Mouse (Mus musculus): Measurements from ENCODE around the gene Parn. TPM values are rescaled to one million over a fixed set of nuclear protein-coding genes. Genes with fewer than 3 reads are reported as not detected.
"Not testable (repeated sequence)": the region's sequence is repeated elsewhere in the genome, so short reads cannot be mapped to it uniquely, and the experiment has no call there.

The Parn gene
- polyA plus RNA-seq, 1 experiment from 2014 or later = 29.3 TPM

GRCm38 (mm10) chr16:13670896-13671295, 2.9 kb upstream of the Parn start:
- H3K9me3 ChIP-seq (replicated peaks) = not testable (repeated sequence)

DNA sequence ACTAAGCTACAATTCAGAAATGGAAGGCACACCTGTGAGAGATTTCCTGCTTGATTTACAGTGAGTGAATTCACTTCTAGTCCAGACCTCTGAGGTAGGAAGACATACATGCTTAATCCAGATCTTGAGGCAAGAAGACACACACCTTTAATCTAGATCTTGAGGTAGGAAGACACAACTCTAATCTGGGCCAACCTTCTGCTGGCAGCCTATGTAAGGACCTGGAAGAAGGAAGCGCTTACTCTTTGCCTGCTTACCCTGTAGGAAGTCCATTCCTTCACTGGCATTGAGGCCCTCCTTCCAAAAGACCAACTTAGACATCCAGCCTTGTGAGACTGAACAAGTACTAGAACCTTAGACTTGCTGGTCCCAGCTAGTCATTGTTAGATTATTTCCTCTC, 1.3 kb upstream of the Parn start:
- Histone ChIP-seq H3K27me3 (replicated peaks) (no peaks in the 10 kb centered on the region), H3K9ac (no peak overlapping the region), H3K4me3 (no peak overlapping the region), H3K27ac (ENCODE audit: poor library complexity, severe bottlenecking) (no peak overlapping the region), H3K36me3 (peaks cover 12% of the 10 kb centered on the region), H3K4me1 (replicated peaks) (peaks cover 21% of the 10 kb centered on the region), H3K4me2 (no peak overlapping the region), H3K9me3 (replicated peaks) (no peaks in the 10 kb centered on the region)
- WGBS = 94% methylated on average over 1 of the region's 1 CpGs
- no peak for ATAC-seq (ENCODE audit: insufficient number of reproducible peaks, low FRiP score)

More at GRCm38 (mm10) chr16:13670896-13671295, 2.9 kb upstream of the Parn start:
- peaks cover 21% of the 10 kb centered on the region for H3K4me1 ChIP-seq (replicated peaks)
- WGBS = 60% methylated on average over 5 of the region's 5 CpGs
- H3K27me3 ChIP-seq (replicated peaks); H3K36me3 ChIP-seq; H3K27ac ChIP-seq (ENCODE audit: poor library complexity, severe bottlenecking); ATAC-seq (ENCODE audit: insufficient number of reproducible peaks, low FRiP score); H3K9ac ChIP-seq: not testable (repeated sequence)
- peak overlapping the region; percentile 97; the same call in 1 of the 2 replicates for H3K4me3 ChIP-seq
- H3K4me2 ChIP-seq = peak overlapping the region; percentile 79; the same call in 1 of the 2 replicates

- H3K4me1 ChIP-seq (replicated peaks) = peaks cover 21% of the 10 kb centered on the region
Measured at GRCm38 (mm10) chr16:13668402-13669108, 585 bp upstream of the Parn start.

DNA sequence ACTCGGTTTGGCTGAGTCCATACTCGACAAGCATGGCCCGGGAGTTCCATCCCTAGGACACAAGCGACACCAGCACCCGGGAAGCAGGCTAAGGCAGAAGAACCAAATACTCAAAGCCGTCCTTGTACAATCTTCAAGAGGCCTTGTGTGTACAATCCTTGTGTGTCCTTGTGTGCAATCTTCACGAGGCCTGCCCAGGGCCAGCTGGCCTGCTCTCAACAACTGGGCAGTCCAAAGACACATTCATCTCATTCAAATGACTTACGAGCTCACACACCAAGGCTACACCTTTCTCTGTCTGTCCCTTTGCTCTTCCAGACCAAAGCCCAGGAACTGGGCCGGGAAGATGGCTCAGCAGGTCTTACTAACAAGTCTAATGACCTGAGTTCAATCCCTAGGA, 7.2 kb downstream of the Parn start:
- Histone ChIP-seq H3K4me2 (no peak overlapping the region), H3K9me3 (replicated peaks) (no peaks in the 10 kb centered on the region), H3K9ac (no peak overlapping the region), H3K27me3 (replicated peaks) (no peaks in the 10 kb centered on the region), H3K36me3 (peaks cover 72% of the 10 kb centered on the region), H3K27ac (ENCODE audit: poor library complexity, severe bottlenecking) (no peak overlapping the region), H3K4me3 (no peak overlapping the region), H3K4me1 (replicated peaks) (no peaks in the 10 kb centered on the region)
- ATAC-seq (ENCODE audit: insufficient number of reproducible peaks, low FRiP score) = no peak
- 92% methylated on average over 9 of the region's 9 CpGs for WGBS

More at GRCm38 (mm10) chr16:13668402-13669108, 585 bp upstream of the Parn start:
- ATAC-seq (ENCODE audit: insufficient number of reproducible peaks, low FRiP score) = no peak
- peak overlapping the region; percentile 72; the same call in 1 of the 2 replicates for H3K27ac ChIP-seq (ENCODE audit: poor library complexity, severe bottlenecking)
- peaks cover 13% of the 10 kb centered on the region for H3K36me3 ChIP-seq
- 71% methylated on average over 10 of the region's 10 CpGs for WGBS
- no peak overlapping the region for H3K9ac ChIP-seq
- H3K9me3 ChIP-seq (replicated peaks) = no peaks in the 10 kb centered on the region
- H3K27me3 ChIP-seq (replicated peaks) = no peaks in the 10 kb centered on the region
- H3K4me3 ChIP-seq = peak overlapping the region; percentile 89
- peak overlapping the region; percentile 78 for H3K4me2 ChIP-seq

GRCm38 (mm10) chr16:13658886-13659285, 9.1 kb downstream of the Parn start:
- no peak for ATAC-seq (ENCODE audit: insufficient number of reproducible peaks, low FRiP score)
- Histone ChIP-seq H3K27me3 (replicated peaks) (no peaks in the 10 kb centered on the region), H3K27ac (ENCODE audit: poor library complexity, severe bottlenecking) (no peak overlapping the region), H3K4me3 (no peak overlapping the region), H3K36me3 (peaks cover 74% of the 10 kb centered on the region), H3K4me2 (no peak overlapping the region), H3K4me1 (replicated peaks) (no peaks in the 10 kb centered on the region), H3K9me3 (replicated peaks) (no peaks in the 10 kb centered on the region), H3K9ac (no peak overlapping the region)
- 86% methylated on average over 3 of the region's 3 CpGs for WGBS

GRCm38 (mm10) chr16:13645930-13646329, 22.0 kb downstream of the Parn start:
- no peaks in the 10 kb centered on the region for H3K27me3 ChIP-seq (replicated peaks)
- no peak overlapping the region for H3K4me2 ChIP-seq
- no peak overlapping the region for H3K4me3 ChIP-seq
- no peak overlapping the region for H3K27ac ChIP-seq (ENCODE audit: poor library complexity, severe bottlenecking)
- no peaks in the 10 kb centered on the region for H3K9me3 ChIP-seq (replicated peaks)
- H3K9ac ChIP-seq = no peak overlapping the region
- WGBS = 83% methylated on average over 4 of the region's 4 CpGs
- H3K36me3 ChIP-seq = peaks cover 67% of the 10 kb centered on the region
- H3K4me1 ChIP-seq (replicated peaks) = no peaks in the 10 kb centered on the region
- no peak for ATAC-seq (ENCODE audit: insufficient number of reproducible peaks, low FRiP score)

- Histone ChIP-seq H3K4me1 (replicated peaks) (no peaks in the 10 kb centered on the region), H3K9ac (no peak overlapping the region), H3K27ac (ENCODE audit: poor library complexity, severe bottlenecking) (no peak overlapping the region), H3K4me3 (no peak overlapping the region), H3K4me2 (no peak overlapping the region), H3K9me3 (replicated peaks) (no peaks in the 10 kb centered on the region), H3K36me3 (peaks cover 60% of the 10 kb centered on the region), H3K27me3 (replicated peaks) (no peaks in the 10 kb centered on the region)
- no peak for ATAC-seq (ENCODE audit: insufficient number of reproducible peaks, low FRiP score)
- 90% methylated on average over 3 of the region's 3 CpGs for WGBS
Measured at GRCm38 (mm10) chr16:13644474-13644873, 23.5 kb downstream of the Parn start.

GRCm38 (mm10) chr16:13640064-13640463, 27.9 kb downstream of the Parn start:
- Histone ChIP-seq H3K36me3 (peaks cover 69% of the 10 kb centered on the region), H3K27me3 (replicated peaks) (no peaks in the 10 kb centered on the region), H3K9me3 (replicated peaks) (no peaks in the 10 kb centered on the region), H3K9ac (no peak overlapping the region), H3K4me2 (no peak overlapping the region), H3K4me3 (no peak overlapping the region), H3K4me1 (replicated peaks) (no peaks in the 10 kb centered on the region), H3K27ac (ENCODE audit: poor library complexity, severe bottlenecking) (no peak overlapping the region)
- WGBS = 75% methylated on average over 7 of the region's 7 CpGs
- no peak for ATAC-seq (ENCODE audit: insufficient number of reproducible peaks, low FRiP score)

DNA sequence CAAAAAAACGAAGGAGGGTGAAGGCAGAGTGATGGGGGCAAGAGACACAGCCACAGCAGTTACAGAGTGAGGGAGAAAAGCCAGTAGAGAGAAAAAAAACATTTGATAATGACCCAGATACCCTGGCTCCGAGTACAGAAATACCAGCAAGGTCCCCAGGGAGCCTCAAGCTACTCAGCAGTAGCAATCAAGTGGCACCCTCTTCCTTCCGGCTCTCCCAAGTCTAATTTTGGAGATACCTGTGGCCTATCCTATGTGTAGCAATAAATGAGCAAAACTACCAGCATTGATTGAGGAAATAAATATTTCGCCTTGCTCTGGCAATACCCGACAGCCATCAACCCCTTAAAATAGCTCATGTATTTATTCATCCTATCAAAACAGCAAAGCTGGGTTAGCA, 28.5 kb downstream of the Parn start:
- peaks cover 71% of the 10 kb centered on the region for H3K36me3 ChIP-seq

GRCm38 (mm10) chr16:13638198-13638597, 29.8 kb downstream of the Parn start:
- not testable (repeated sequence) for H3K9ac ChIP-seq; H3K27ac ChIP-seq (ENCODE audit: poor library complexity, severe bottlenecking); H3K4me2 ChIP-seq; ATAC-seq (ENCODE audit: insufficient number of reproducible peaks, low FRiP score); H3K4me3 ChIP-seq; H3K9me3 ChIP-seq (replicated peaks); H3K4me1 ChIP-seq (replicated peaks); H3K27me3 ChIP-seq (replicated peaks)
- 56% methylated on average over 2 of the region's 2 CpGs for WGBS
- H3K36me3 ChIP-seq = peaks cover 74% of the 10 kb centered on the region

More for the DNA sequence above, 28.5 kb downstream of the Parn start:
- no peaks in the 10 kb centered on the region for H3K27me3 ChIP-seq (replicated peaks)
- H3K27ac ChIP-seq (ENCODE audit: poor library complexity, severe bottlenecking) = no peak overlapping the region
- H3K4me3 ChIP-seq = no peak overlapping the region
- 77% methylated on average over 5 of the region's 5 CpGs for WGBS
- no peak overlapping the region for H3K4me2 ChIP-seq
- no peak for ATAC-seq (ENCODE audit: insufficient number of reproducible peaks, low FRiP score)
- no peaks in the 10 kb centered on the region for H3K9me3 ChIP-seq (replicated peaks)
- H3K9ac ChIP-seq = no peak overlapping the region
- H3K4me1 ChIP-seq (replicated peaks) = no peaks in the 10 kb centered on the region

DNA sequence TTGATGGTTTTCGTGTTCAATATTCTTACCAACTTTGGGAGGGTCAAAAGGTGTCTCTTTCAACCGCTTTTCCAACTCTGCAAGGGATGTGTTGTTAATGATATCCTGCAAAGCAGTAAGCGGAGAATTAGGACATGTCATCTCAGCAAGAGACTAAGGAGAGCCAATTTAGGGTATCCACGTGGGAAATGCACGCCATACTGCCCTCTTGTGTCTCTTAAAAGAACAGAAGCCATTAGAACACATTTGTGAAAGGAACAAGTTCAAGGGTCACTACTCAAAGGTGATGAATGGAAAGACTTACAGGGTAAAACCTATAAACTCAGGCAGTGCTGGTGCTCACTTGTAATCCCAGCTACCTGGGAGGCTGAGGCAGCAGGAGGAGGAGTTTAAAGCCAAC, 39.6 kb downstream of the Parn start:
- Histone ChIP-seq H3K4me1 (replicated peaks) (no peaks in the 10 kb centered on the region), H3K9me3 (replicated peaks) (peaks cover 3% of the 10 kb centered on the region; the same call in 1 of the 2 replicates), H3K4me3 (no peak overlapping the region), H3K27ac (ENCODE audit: poor library complexity, severe bottlenecking) (no peak overlapping the region), H3K4me2 (no peak overlapping the region), H3K9ac (no peak overlapping the region), H3K27me3 (replicated peaks) (no peaks in the 10 kb centered on the region), H3K36me3 (peaks cover 76% of the 10 kb centered on the region)
- WGBS = 55% methylated on average over 5 of the region's 5 CpGs
- no peak for ATAC-seq (ENCODE audit: insufficient number of reproducible peaks, low FRiP score)
